Mouse (Mus musculus): ENCODE results near the gene Fst.

Fst gene

DNA sequence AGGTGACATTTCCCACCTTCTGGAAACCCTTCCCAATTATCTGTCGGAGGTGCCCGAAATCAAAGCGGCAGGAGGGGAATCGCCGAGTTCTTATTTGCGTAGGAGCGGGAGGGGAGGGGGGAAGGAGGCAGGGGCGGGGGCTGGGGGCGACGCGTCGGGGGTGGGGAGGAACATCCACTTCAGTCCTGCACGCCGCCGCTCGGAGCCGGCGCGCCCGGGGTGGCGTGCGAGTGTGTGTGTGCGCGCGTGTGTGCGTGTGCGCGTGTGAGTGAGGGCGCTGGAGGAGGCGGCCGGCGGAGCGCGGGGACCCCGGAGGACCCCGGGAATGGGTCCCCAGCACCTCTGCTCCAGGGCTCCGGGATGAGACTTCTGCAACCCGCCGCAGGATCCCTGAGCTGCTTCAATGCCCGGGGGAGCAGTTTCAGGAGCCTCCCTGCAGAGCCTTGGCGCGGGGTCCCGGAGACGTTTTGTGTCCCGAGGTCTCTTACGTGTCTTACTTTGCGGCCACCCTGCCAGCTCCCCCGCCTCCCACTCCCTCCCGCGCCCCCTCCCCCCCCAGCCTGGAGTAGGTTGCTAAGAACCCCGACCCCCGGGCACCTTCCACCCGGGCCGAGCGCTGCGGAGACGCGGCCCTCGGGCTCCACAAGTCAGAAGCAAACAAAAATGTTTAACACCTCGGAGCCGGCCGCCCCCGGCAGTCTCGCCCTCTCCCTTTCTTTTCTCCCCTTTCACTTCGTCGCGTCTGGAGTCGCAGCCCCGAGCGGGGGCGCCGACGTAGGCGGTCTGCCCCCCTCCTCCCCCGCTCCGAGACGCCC, at the start of gene Fst:
Gene Fst, minus strand, starts transcription at position 66 of the 815 bp plus-strand sequence.
- DNase-seq = peak; percentile 13

DNA sequence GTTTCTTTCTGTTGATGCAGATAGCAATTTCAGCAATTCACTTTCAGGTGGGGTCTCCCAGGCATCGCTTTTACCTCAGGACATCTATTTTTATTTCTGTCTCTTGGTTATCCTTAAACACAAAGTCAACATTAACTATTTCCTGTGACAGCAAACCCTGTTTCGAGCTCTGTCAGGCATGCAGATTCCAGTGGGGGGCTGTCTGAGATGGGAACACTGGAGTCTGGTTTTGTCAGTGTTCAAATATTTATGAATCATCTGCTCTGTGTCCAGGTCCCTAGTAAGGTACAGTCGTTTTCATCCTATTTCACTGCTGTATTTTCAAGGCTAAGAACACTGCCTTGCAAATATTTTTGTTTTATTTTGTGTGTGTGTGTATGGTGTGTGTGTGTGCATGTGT, 35.1 kb upstream of the Fst start:
- no peak for DNase-seq

DNA sequence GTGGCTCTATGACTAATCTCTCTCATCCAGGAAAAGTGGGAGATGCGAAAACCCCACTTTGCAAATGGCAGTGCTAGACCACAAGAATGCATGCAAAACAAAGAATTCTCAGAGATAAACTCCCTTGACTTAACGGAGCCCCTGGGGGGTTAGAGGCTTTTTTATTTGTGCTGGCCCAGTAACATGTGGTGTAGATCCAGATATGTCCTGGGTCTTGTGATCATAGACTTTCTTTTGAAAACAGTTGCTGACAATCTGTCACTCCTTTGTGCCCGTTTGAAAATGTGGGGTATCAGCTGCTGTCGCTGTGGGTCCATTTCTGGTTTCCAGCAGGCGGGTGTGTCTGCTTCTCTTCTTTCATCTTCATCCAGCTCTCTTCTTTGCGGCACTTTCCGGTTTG, 29.4 kb upstream of the Fst start:
- no peak for DNase-seq

GRCm38 (mm10) chr13:114478329-114478728, 19.6 kb upstream of the Fst start:
- DNase-seq = no peak

GRCm38 (mm10) chr13:114469945-114470344, 11.2 kb upstream of the Fst start:
- no peak for DNase-seq

- DNase-seq = no peak
Observed at GRCm38 (mm10) chr13:114466269-114466919, 7.6 kb upstream of the Fst start.

- DNase-seq = no peak
Observed at GRCm38 (mm10) chr13:114465387-114465786, 6.6 kb upstream of the Fst start.

- DNase-seq = no peak
Observed at GRCm38 (mm10) chr13:114464824-114465223, 6.1 kb upstream of the Fst start.

- no peak for DNase-seq
Observed at GRCm38 (mm10) chr13:114462548-114463408, 4.0 kb upstream of the Fst start.

DNA sequence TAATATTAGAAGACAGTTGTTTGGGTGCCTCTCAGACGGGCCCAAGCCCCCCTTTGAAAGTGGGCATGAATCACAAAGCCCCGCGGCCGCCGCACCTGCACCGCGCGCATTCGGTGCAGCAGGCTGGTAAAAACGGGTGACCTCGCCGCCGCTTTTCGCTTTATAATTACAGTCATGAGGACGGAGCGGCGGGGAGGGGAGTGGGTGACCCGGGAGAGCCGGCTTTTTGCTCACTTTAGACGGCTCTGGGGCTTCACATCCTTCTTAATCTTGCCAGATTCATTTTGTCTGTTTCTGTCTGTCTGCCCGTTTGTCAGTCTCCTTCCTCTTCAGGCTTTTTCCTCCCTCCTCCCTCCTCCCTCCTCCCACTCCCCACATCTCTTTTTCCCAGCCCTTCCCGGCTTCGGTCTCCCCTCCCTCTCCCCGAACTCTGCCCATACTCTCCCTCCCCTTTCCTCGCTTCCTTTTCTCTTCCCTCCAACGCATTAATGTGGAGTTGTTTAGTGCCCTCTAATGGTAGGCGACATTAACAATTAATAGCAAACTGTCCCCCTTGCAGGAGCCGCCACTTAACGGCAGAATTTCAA, 1.6 kb upstream of the Fst start:
- DNase-seq = peak; percentile 52

DNA sequence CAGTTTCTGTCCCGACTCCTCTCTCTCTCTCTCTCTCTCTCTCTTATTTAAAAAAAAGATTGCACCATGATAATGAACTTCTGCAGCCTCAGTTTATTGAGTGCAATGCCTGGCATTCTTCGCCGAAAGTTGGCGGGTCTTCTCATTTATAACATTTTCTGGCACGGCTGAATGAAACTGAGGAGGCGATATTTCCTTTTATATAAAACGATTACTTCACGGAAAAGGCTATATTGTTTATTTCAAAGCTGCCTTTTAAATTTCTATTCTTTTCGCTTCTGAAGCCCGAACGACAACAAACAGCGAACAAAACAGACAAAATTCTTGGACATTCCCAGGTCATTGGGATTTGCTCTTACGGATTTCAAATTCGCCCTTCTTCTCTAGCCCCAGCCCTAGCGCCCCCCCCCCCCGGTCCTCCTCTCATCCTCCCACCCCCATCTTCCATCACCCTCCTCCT, 980 bp upstream of the Fst start:
- DNase-seq = no peak

GRCm38 (mm10) chr13:114458291-114458885, 363 bp downstream of the Fst start:
- peak; percentile 25 for DNase-seq

DNA sequence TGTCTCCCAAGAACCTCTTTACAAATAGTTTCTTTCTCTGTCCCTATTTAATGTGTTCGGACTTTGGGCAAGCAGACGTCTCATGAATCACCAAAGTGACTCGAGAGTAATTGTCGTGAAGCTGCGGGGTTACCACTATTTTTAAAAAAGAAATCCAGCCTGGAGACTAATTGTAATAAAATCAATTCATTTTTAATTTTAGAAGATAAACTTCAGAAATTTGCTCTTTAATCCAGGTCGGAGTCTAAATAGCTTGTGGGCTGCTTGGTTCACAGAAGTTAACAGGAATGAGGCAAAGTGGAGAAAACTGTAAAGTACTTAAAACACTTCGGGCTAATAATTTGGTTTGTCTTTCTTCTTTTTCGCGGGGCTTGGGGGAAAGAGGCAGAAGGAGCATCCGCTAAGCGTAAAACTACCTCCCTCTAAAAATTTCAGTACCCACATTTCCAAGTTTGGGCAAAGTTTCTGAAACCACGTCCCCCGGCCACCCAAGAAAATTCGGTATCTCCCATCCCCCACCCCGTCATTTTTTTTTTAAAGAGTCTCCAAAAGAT, 1.1 kb downstream of the Fst start:
- no peak for DNase-seq

DNA sequence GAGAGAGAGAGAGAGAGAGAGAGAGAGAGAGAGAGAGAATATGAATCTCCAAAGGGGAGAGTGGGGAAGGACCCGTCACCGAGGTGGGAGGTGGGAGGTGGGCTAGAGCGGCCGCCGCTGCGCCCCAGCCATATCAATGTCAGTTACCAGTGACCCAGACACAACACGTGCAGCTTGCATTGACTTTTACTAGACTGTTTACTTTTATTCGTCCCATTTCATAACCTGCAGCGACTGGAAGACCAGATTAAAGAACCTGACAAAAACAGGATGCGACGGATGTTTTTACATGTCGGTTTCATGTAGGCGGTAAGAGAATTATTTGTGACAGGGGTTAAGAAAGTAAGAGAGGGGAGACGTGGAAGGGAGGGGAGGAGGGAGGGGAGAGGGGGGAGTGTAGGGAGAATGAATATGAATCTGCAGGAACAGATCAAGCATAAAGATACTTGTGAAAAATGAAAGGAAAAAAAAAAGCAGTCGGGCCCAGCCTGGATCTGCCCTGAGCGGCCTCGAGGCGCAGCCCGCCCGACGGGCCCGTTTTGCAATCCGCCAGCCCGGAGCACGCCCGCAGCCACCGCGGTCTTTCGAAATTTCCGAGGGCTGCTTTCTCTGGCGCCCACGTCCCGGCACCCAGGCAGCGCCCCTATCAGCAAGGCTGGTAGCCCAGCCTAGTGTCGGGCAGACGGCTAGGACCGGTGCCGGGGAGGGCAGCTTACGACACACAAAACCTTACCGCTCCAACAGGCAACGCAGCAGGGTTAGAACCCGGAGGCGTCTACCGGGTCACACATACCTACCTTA, 1.8 kb downstream of the Fst start:
- DNase-seq = peak; percentile 24

DNA sequence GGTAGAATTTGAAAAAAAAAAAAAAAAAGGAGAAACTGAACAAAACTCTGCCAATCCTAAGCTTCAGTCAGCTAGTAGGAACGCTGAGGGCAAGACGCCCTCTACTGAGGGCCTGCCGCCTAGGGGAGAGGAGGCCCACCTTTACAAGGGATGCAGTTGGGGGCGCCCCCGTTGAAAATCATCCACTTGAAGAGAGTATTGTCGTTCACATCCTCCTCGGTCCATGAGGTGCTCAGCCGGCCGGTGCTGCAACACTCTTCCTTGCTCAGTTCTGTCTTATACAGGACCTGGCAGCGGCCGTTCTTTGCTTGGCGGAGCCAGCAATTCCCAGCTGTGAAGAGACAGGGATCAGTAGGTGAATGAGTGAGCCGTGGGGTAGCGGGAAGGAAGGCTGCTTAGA, 2.5 kb downstream of the Fst start:
- peak; percentile 20 for DNase-seq

DNA sequence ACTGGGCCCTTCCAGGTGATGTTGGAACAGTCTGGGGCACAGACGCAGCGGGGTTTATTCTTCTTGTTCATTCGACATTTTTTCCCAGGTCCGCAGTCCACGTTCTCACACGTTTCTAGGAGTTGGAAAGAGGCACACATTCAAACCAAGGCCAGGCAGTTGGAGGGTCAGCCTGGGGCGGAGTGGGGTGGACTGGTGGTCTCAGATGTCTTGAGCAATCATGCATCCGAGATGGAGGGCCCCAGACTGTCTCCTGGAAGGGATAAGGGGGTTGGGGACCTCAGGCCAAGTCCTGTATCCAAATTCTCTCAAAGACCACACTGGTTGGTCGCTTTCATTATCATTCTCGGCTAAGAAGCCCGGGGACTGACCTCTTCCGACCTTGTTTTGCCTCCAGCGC, 3.0 kb downstream of the Fst start:
- no peak for DNase-seq

- no peak for DNase-seq
Observed at GRCm38 (mm10) chr13:114447213-114447612, 11.5 kb downstream of the Fst start.

- DNase-seq = no peak
Observed at GRCm38 (mm10) chr13:114432491-114432890, 26.3 kb downstream of the Fst start.

DNA sequence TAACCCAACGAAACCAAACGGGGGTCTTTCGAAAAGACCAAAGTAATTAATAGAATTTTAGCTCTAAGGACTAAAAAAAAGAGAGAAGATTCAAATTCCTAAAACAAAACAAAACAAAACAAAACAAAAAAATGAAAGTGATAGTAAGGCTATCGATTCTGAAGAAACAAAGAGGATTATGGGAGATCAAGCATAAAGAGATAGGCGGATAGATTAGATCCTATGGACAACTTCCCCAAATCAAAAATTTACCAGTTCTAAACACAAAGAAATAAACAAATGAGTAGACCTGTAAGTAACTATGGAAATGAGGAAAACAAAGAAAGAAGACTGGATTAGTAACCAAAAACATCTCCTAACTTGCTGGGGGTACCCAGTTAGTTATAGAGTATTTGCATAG, 33.5 kb downstream of the Fst start:
- DNase-seq = no peak

GRCm38 (mm10) chr13:114420235-114420634, 38.5 kb downstream of the Fst start:
- DNase-seq = no peak

- no peak for DNase-seq
Observed at GRCm38 (mm10) chr13:114419364-114419763, 39.4 kb downstream of the Fst start.
